In the genomic region with DNA sequence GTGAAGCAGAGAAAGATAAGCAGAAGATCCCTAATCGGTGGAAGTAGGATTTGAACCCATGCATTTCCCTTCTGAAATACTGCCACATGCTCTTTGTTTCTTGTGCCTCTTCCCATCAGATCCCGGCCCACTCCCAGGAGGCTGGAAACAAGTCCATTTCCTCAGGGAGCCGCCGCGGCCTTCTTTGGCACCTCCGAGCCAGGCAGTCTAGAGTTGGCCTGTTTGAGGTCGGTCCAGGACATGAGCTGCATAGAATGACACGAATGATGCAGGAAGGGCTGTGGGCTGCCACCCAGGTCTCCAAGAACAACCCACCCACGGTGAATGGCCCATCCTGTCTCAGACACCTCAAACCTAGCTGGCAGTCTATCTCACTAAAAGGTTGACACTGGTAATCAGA, we compare ENCODE assay signal across 27 mouse cellular contexts. TPM values are rescaled to one million over a fixed set of nuclear protein-coding genes. Genes with fewer than 3 reads are reported as not detected.
DNase-seq lines count a peak whose midpoint lies in the region; ATAC-seq and TF ChIP-seq lines count a peak whose summit lies in the region.
"Had no signal": no experiment of that assay in that cellular context is flagged by ENCODE, and none has a peak within 500 bp of the region (broad histone marks: within the 10 kb centered on the region; RNA-seq: fewer than 3 reads in every experiment).

No protein-coding gene starts in this region.

- H3K36me3 ChIP-seq in forebrain, embryonic 12.5 days (replicated peaks) = no peaks in the 10 kb centered on the region
- peaks cover 8% of the 10 kb centered on the region for H3K36me3 ChIP-seq in forebrain, embryonic 13.5 days (ENCODE audit: poor library complexity, severe bottlenecking)
- peaks cover 15% of the 10 kb centered on the region; the same call in 1 of the 2 replicates for H3K36me3 ChIP-seq in midbrain, embryonic 14.5 days (ENCODE audit: control insufficient read depth, insufficient read depth, low read length)
- H3K36me3 ChIP-seq in midbrain, embryonic 11.5 days (ENCODE audit: control insufficient read depth, insufficient read depth, low read length) = no peaks in the 10 kb centered on the region
- H3K36me3 ChIP-seq in hindbrain, postnatal 0 days (ENCODE audit: insufficient read depth, low read length) = no peaks in the 10 kb centered on the region
- peaks cover 13% of the 10 kb centered on the region; the same call in 1 of the 2 replicates for H3K36me3 ChIP-seq in limb, embryonic 12.5 days
- no peaks in the 10 kb centered on the region for H3K36me3 ChIP-seq in lung, postnatal 0 days (ENCODE audit: insufficient read depth, low read length)

- peaks cover 12% of the 10 kb centered on the region for H3K4me1 ChIP-seq in forebrain, embryonic 12.5 days
- H3K4me1 ChIP-seq in forebrain, embryonic 13.5 days = peaks cover 18% of the 10 kb centered on the region
- peaks cover 8% of the 10 kb centered on the region for H3K4me1 ChIP-seq in midbrain, embryonic 14.5 days (ENCODE audit: control insufficient read depth, insufficient read depth, low read length)
- H3K4me1 ChIP-seq in midbrain, embryonic 11.5 days (ENCODE audit: control insufficient read depth, insufficient read depth, low read length) = peaks cover 7% of the 10 kb centered on the region
- H3K4me1 ChIP-seq in hindbrain, postnatal 0 days (ENCODE audit: insufficient read depth, low read length) = peaks cover 12% of the 10 kb centered on the region
- H3K4me1 ChIP-seq in limb, embryonic 12.5 days (replicated peaks) = peaks cover 18% of the 10 kb centered on the region
- H3K4me1 ChIP-seq in lung, postnatal 0 days (ENCODE audit: insufficient read depth, low read depth, low read length) = no peaks in the 10 kb centered on the region; the same call in 1 of the 2 replicates

- no peak for DNase-seq in midbrain, embryonic 14.5 days
- DNase-seq in midbrain, embryonic 11.5 days (ENCODE audit: low spot score, missing footprints) = no peak
- DNase-seq in hindbrain, postnatal 0 days (ENCODE audit: low spot score) = no peak
- DNase-seq in lung, postnatal 0 days (ENCODE audit: low spot score) = no peak
- DNase-seq: adrenal gland, postnatal 10 days; kidney, postnatal 25 days; lung, adult 18-20 months; lung, postnatal 14 days; retina, postnatal 1 day; right cerebral cortex, postnatal 25 days; spleen, adult 18-20 months; thymus, postnatal 25 days had no signal

- ATAC-seq in forebrain, embryonic 12.5 days (ENCODE audit: low FRiP score) = no peak
- no peak for ATAC-seq in forebrain, embryonic 13.5 days
- ATAC-seq in midbrain, embryonic 14.5 days (ENCODE audit: low FRiP score, low TSS enrichment) = no peak
- ATAC-seq in midbrain, embryonic 11.5 days (ENCODE audit: low FRiP score) = no peak
- ATAC-seq in hindbrain, postnatal 0 days = no peak
- ATAC-seq in limb, embryonic 12.5 days (ENCODE audit: insufficient number of reproducible peaks, insufficient read depth, low FRiP score, low TSS enrichment, low read depth) = no peak
- ATAC-seq in erythroid progenitor cell, adult 5-6 weeks (replicated peaks; ENCODE audit: low FRiP score, poor library complexity, severe bottlenecking) = no peak
- no peak for ATAC-seq in lung, postnatal 0 days
- ATAC-seq: activated CD4-positive, CD25-positive, alpha-beta regulatory T cell, adult 4 months; intestine, postnatal 0 days; liver, embryonic 12.5 days had no signal

- no peak for TF ChIP-seq CTCF in hindbrain, postnatal 0 days (IDR thresholded peaks at IDR 0.05; ENCODE audit: low read depth)
- no peak for TF ChIP-seq CTCF in lung, postnatal 0 days (IDR thresholded peaks at IDR 0.05)

- TF ChIP-seq EP300 in lung, postnatal 0 days (IDR thresholded peaks at IDR 0.05) = no peak

- H3K27me3 ChIP-seq in forebrain, embryonic 12.5 days = peaks cover 51% of the 10 kb centered on the region
- peaks cover 29% of the 10 kb centered on the region for H3K27me3 ChIP-seq in forebrain, embryonic 13.5 days
- peaks cover 14% of the 10 kb centered on the region; the same call in 1 of the 2 replicates for H3K27me3 ChIP-seq in midbrain, embryonic 14.5 days (ENCODE audit: control insufficient read depth, insufficient read depth, low read length)
- H3K27me3 ChIP-seq in midbrain, embryonic 11.5 days (ENCODE audit: control insufficient read depth, insufficient read depth, low read length) = peaks cover 2% of the 10 kb centered on the region; the same call in 1 of the 2 replicates
- no peaks in the 10 kb centered on the region for H3K27me3 ChIP-seq in hindbrain, postnatal 0 days (ENCODE audit: insufficient read depth, low read length)
- peaks cover 42% of the 10 kb centered on the region for H3K27me3 ChIP-seq in limb, embryonic 12.5 days
- peaks cover 10% of the 10 kb centered on the region; the same call in 1 of the 2 replicates for H3K27me3 ChIP-seq in lung, postnatal 0 days (replicated peaks; ENCODE audit: insufficient read depth, low read length)

- WGBS in forebrain, embryonic 12.5 days = 90% methylated on average over 9 of the region's 9 CpGs
- WGBS in forebrain, embryonic 13.5 days = 92% methylated on average over 9 of the region's 9 CpGs
- WGBS in midbrain, embryonic 14.5 days = 92% methylated on average over 9 of the region's 9 CpGs
- 86% methylated on average over 9 of the region's 9 CpGs for WGBS in midbrain, embryonic 11.5 days
- WGBS in hindbrain, postnatal 0 days = 88% methylated on average over 9 of the region's 9 CpGs
- WGBS in limb, embryonic 12.5 days = 90% methylated on average over 9 of the region's 9 CpGs
- WGBS in lung, postnatal 0 days = 74% methylated on average over 9 of the region's 9 CpGs

- H3K9me3 ChIP-seq in forebrain, embryonic 12.5 days = no peaks in the 10 kb centered on the region
- no peaks in the 10 kb centered on the region for H3K9me3 ChIP-seq in forebrain, embryonic 13.5 days (replicated peaks)
- no peaks in the 10 kb centered on the region for H3K9me3 ChIP-seq in midbrain, embryonic 14.5 days (ENCODE audit: control insufficient read depth, low read length)
- no peaks in the 10 kb centered on the region for H3K9me3 ChIP-seq in midbrain, embryonic 11.5 days (ENCODE audit: control insufficient read depth, low read length)
- H3K9me3 ChIP-seq in hindbrain, postnatal 0 days (ENCODE audit: low read length) = no peaks in the 10 kb centered on the region
- no peaks in the 10 kb centered on the region for H3K9me3 ChIP-seq in limb, embryonic 12.5 days
- no peaks in the 10 kb centered on the region for H3K9me3 ChIP-seq in lung, postnatal 0 days (ENCODE audit: low read length)
- H3K9me3 ChIP-seq: embryonic facial prominence, embryonic 10.5 days; forebrain, embryonic 10.5 days; liver, embryonic 12.5 days had no signal

- no peak overlapping the region for H3K9ac ChIP-seq in forebrain, embryonic 12.5 days
- H3K9ac ChIP-seq in forebrain, embryonic 13.5 days = no peak overlapping the region
- H3K9ac ChIP-seq in midbrain, embryonic 14.5 days (replicated peaks; ENCODE audit: low read length) = no peak overlapping the region
- H3K9ac ChIP-seq in midbrain, embryonic 11.5 days (ENCODE audit: low read length) = no peak overlapping the region
- H3K9ac ChIP-seq in hindbrain, postnatal 0 days (replicated peaks; ENCODE audit: low read length) = peak overlapping the region; percentile 65; the same call in 1 of the 2 replicates
- H3K9ac ChIP-seq in limb, embryonic 12.5 days (replicated peaks) = no peak overlapping the region
- H3K9ac ChIP-seq in lung, postnatal 0 days (replicated peaks; ENCODE audit: low read depth) = no peak overlapping the region

- H3K4me2 ChIP-seq in forebrain, embryonic 12.5 days = 0 out of 2 replicates have a peak overlapping the region, but pooled peaks have one; percentile 100
- no peak overlapping the region for H3K4me2 ChIP-seq in forebrain, embryonic 13.5 days
- peak overlapping the region; percentile 96; the same call in 1 of the 2 replicates for H3K4me2 ChIP-seq in midbrain, embryonic 14.5 days (ENCODE audit: low read length)
- no peak overlapping the region for H3K4me2 ChIP-seq in midbrain, embryonic 11.5 days
- peak overlapping the region; percentile 90; the same call in 1 of the 2 replicates for H3K4me2 ChIP-seq in hindbrain, postnatal 0 days (ENCODE audit: low read depth, low read length)
- 0 out of 2 replicates have a peak overlapping the region, but pooled peaks have one; percentile 94 for H3K4me2 ChIP-seq in limb, embryonic 12.5 days
- H3K4me2 ChIP-seq in lung, postnatal 0 days (replicated peaks; ENCODE audit: low read depth, low read length) = no peak overlapping the region

- no peak overlapping the region for H3K27ac ChIP-seq in forebrain, embryonic 12.5 days
- H3K27ac ChIP-seq in forebrain, embryonic 13.5 days = no peak overlapping the region
- H3K27ac ChIP-seq in midbrain, embryonic 14.5 days (replicated peaks; ENCODE audit: low read depth, low read length) = no peak overlapping the region
- H3K27ac ChIP-seq in midbrain, embryonic 11.5 days (ENCODE audit: low read depth, low read length) = no peak overlapping the region
- H3K27ac ChIP-seq in hindbrain, postnatal 0 days = no peak overlapping the region
- H3K27ac ChIP-seq in limb, embryonic 12.5 days = no peak overlapping the region
- no peak overlapping the region for H3K27ac ChIP-seq in lung, postnatal 0 days (ENCODE audit: low read length)
- H3K27ac ChIP-seq: layer of hippocampus, adult 2 months; liver, embryonic 12.5 days had no signal

- H3K4me3 ChIP-seq in forebrain, embryonic 12.5 days (replicated peaks) = no peak overlapping the region
- H3K4me3 ChIP-seq in forebrain, embryonic 13.5 days = no peak overlapping the region
- no peak overlapping the region for H3K4me3 ChIP-seq in midbrain, embryonic 14.5 days (replicated peaks; ENCODE audit: low read depth, low read length)
- no peak overlapping the region for H3K4me3 ChIP-seq in midbrain, embryonic 11.5 days (ENCODE audit: low read depth, low read length)
- H3K4me3 ChIP-seq in hindbrain, postnatal 0 days (ENCODE audit: low read length) = no peak overlapping the region
- H3K4me3 ChIP-seq in limb, embryonic 12.5 days (replicated peaks) = no peak overlapping the region
- H3K4me3 ChIP-seq in lung, postnatal 0 days (ENCODE audit: low read depth, low read length) = no peak overlapping the region

RNA-seq across cellular contexts. Expression of a gene that starts 1.0 kb away (rescaled TPM):
- 0.19 TPM in 1 of 2 replicates, not detected in the other for polyA plus RNA-seq in forebrain, embryonic 12.5 days (2016; fragmentation: Nextera tagmentation; extraction: Ambion mirVana)
- polyA plus RNA-seq in forebrain, embryonic 13.5 days (2015; fragmentation: Nextera tagmentation; extraction: Ambion mirVana) = 0.18 and 0.39 TPM in 2 replicates
- polyA plus RNA-seq in midbrain, embryonic 14.5 days (2014; fragmentation: Nextera tagmentation; extraction: Ambion mirVana) = 0.29 and 1.3 TPM in 2 replicates
- polyA plus RNA-seq in midbrain, embryonic 11.5 days (2014; fragmentation: Nextera tagmentation; extraction: Ambion mirVana) = 0.25 and 0.49 TPM in 2 replicates
- total RNA-seq in hindbrain, postnatal 0 days (2014; rRNA removed) = 0.21 and 0.83 TPM in 2 replicates
- polyA plus RNA-seq in hindbrain, postnatal 0 days (2015; fragmentation: Nextera tagmentation; extraction: Ambion mirVana) = 0.73 and 0.76 TPM in 2 replicates
- 0.55 TPM in 1 of 2 replicates, not detected in the other for polyA plus RNA-seq in limb, embryonic 12.5 days (2016; fragmentation: Nextera tagmentation; extraction: Ambion mirVana)
- total RNA-seq in erythroid progenitor cell, adult 5-6 weeks (2015; ENCODE audit: low replicate concordance) = not detected in 2 replicates
- total RNA-seq in erythroid progenitor cell, adult 5-6 weeks (2017; ENCODE audit: low replicate concordance) = 0.90 TPM in 1 of 2 replicates, not detected in the other
- not detected in 2 replicates for polyA plus RNA-seq in lung, postnatal 0 days (2015; fragmentation: Nextera tagmentation; extraction: Ambion mirVana)
- total RNA-seq: adrenal gland, postnatal 10 days; common myeloid progenitor, adult 5-6 weeks; gastrocnemius, adult 8-10 months; megakaryocyte progenitor cell, adult 5-6 weeks had no signal
- polyA plus RNA-seq: activated CD4-positive, CD25-positive, alpha-beta regulatory T cell, adult 4 months; gonadal fat pad, adult 2 months; heart, postnatal 0 days; liver, embryonic 12.5 days had no signal

RNA-seq across cellular contexts. Expression of a gene that starts 1.9 kb away (rescaled TPM):
- 2.6 and 3.1 TPM in 2 replicates for polyA plus RNA-seq in forebrain, embryonic 12.5 days (2016; fragmentation: Nextera tagmentation; extraction: Ambion mirVana)
- 1.7 and 3.4 TPM in 2 replicates for polyA plus RNA-seq in forebrain, embryonic 13.5 days (2015; fragmentation: Nextera tagmentation; extraction: Ambion mirVana)
- 7.1 and 11.5 TPM in 2 replicates for polyA plus RNA-seq in midbrain, embryonic 14.5 days (2014; fragmentation: Nextera tagmentation; extraction: Ambion mirVana)
- polyA plus RNA-seq in midbrain, embryonic 11.5 days (2014; fragmentation: Nextera tagmentation; extraction: Ambion mirVana) = 2.0 and 2.1 TPM in 2 replicates
- total RNA-seq in hindbrain, postnatal 0 days (2014; rRNA removed) = 15.1 and 35.0 TPM in 2 replicates
- 16.7 and 19.1 TPM in 2 replicates for polyA plus RNA-seq in hindbrain, postnatal 0 days (2015; fragmentation: Nextera tagmentation; extraction: Ambion mirVana)
- 3.9 and 5.4 TPM in 2 replicates for polyA plus RNA-seq in limb, embryonic 12.5 days (2016; fragmentation: Nextera tagmentation; extraction: Ambion mirVana)
- total RNA-seq in erythroid progenitor cell, adult 5-6 weeks (2015; ENCODE audit: low replicate concordance) = not detected in 2 replicates
- total RNA-seq in erythroid progenitor cell, adult 5-6 weeks (2017; ENCODE audit: low replicate concordance) = not detected in 2 replicates
- polyA plus RNA-seq in lung, postnatal 0 days (2015; fragmentation: Nextera tagmentation; extraction: Ambion mirVana) = not detected in 2 replicates
- total RNA-seq: adrenal gland, postnatal 10 days; common myeloid progenitor, adult 5-6 weeks; gastrocnemius, adult 8-10 months; megakaryocyte progenitor cell, adult 5-6 weeks had no signal
- polyA plus RNA-seq: activated CD4-positive, CD25-positive, alpha-beta regulatory T cell, adult 4 months; heart, postnatal 0 days; intestine, postnatal 0 days; liver, embryonic 12.5 days had no signal

RNA-seq across cellular contexts. Expression of a gene that starts 5.9 kb away (rescaled TPM):
- polyA plus RNA-seq in forebrain, embryonic 12.5 days (2016; fragmentation: Nextera tagmentation; extraction: Ambion mirVana) = 106 and 110 TPM in 2 replicates
- 127 and 129 TPM in 2 replicates for polyA plus RNA-seq in forebrain, embryonic 13.5 days (2015; fragmentation: Nextera tagmentation; extraction: Ambion mirVana)
- polyA plus RNA-seq in midbrain, embryonic 14.5 days (2014; fragmentation: Nextera tagmentation; extraction: Ambion mirVana) = 138 and 165 TPM in 2 replicates
- polyA plus RNA-seq in midbrain, embryonic 11.5 days (2014; fragmentation: Nextera tagmentation; extraction: Ambion mirVana) = 103 and 110 TPM in 2 replicates
- 64.1 and 70.8 TPM in 2 replicates for total RNA-seq in hindbrain, postnatal 0 days (2014; rRNA removed)
- polyA plus RNA-seq in hindbrain, postnatal 0 days (2015; fragmentation: Nextera tagmentation; extraction: Ambion mirVana) = 139 and 146 TPM in 2 replicates
- 99.3 and 99.7 TPM in 2 replicates for polyA plus RNA-seq in limb, embryonic 12.5 days (2016; fragmentation: Nextera tagmentation; extraction: Ambion mirVana)
- 33.9 and 45.3 TPM in 2 replicates for total RNA-seq in erythroid progenitor cell, adult 5-6 weeks (2015; ENCODE audit: low replicate concordance)
- total RNA-seq in erythroid progenitor cell, adult 5-6 weeks (2017; ENCODE audit: low replicate concordance) = 11.8 and 21.1 TPM in 2 replicates
- 103 and 112 TPM in 2 replicates for polyA plus RNA-seq in lung, postnatal 0 days (2015; fragmentation: Nextera tagmentation; extraction: Ambion mirVana)

RNA-seq across cellular contexts. Expression of a gene that starts 10.4 kb away (rescaled TPM):
- 15.1 and 17.0 TPM in 2 replicates for polyA plus RNA-seq in forebrain, embryonic 12.5 days (2016; fragmentation: Nextera tagmentation; extraction: Ambion mirVana)
- polyA plus RNA-seq in forebrain, embryonic 13.5 days (2015; fragmentation: Nextera tagmentation; extraction: Ambion mirVana) = 14.5 and 16.5 TPM in 2 replicates
- polyA plus RNA-seq in midbrain, embryonic 14.5 days (2014; fragmentation: Nextera tagmentation; extraction: Ambion mirVana) = 20.1 and 24.8 TPM in 2 replicates
- polyA plus RNA-seq in midbrain, embryonic 11.5 days (2014; fragmentation: Nextera tagmentation; extraction: Ambion mirVana) = 13.2 and 13.6 TPM in 2 replicates
- total RNA-seq in hindbrain, postnatal 0 days (2014; rRNA removed) = 66.9 and 75.7 TPM in 2 replicates
- 45.6 and 47.5 TPM in 2 replicates for polyA plus RNA-seq in hindbrain, postnatal 0 days (2015; fragmentation: Nextera tagmentation; extraction: Ambion mirVana)
- polyA plus RNA-seq in limb, embryonic 12.5 days (2016; fragmentation: Nextera tagmentation; extraction: Ambion mirVana) = 29.8 and 29.9 TPM in 2 replicates
- total RNA-seq in erythroid progenitor cell, adult 5-6 weeks (2015; ENCODE audit: low replicate concordance) = 2.9 and 3.8 TPM in 2 replicates
- 2.3 and 2.4 TPM in 2 replicates for total RNA-seq in erythroid progenitor cell, adult 5-6 weeks (2017; ENCODE audit: low replicate concordance)
- 32.0 and 38.9 TPM in 2 replicates for polyA plus RNA-seq in lung, postnatal 0 days (2015; fragmentation: Nextera tagmentation; extraction: Ambion mirVana)

RNA-seq across cellular contexts. Expression of a gene that starts 23.0 kb away (rescaled TPM):
- polyA plus RNA-seq in forebrain, embryonic 12.5 days (2016; fragmentation: Nextera tagmentation; extraction: Ambion mirVana) = 11.6 and 11.7 TPM in 2 replicates
- 10.0 and 10.8 TPM in 2 replicates for polyA plus RNA-seq in forebrain, embryonic 13.5 days (2015; fragmentation: Nextera tagmentation; extraction: Ambion mirVana)
- polyA plus RNA-seq in midbrain, embryonic 14.5 days (2014; fragmentation: Nextera tagmentation; extraction: Ambion mirVana) = 7.6 and 10.2 TPM in 2 replicates
- polyA plus RNA-seq in midbrain, embryonic 11.5 days (2014; fragmentation: Nextera tagmentation; extraction: Ambion mirVana) = 3.4 and 4.5 TPM in 2 replicates
- 87.0 and 114 TPM in 2 replicates for total RNA-seq in hindbrain, postnatal 0 days (2014; rRNA removed)
- 39.5 and 40.9 TPM in 2 replicates for polyA plus RNA-seq in hindbrain, postnatal 0 days (2015; fragmentation: Nextera tagmentation; extraction: Ambion mirVana)
- 23.4 and 23.7 TPM in 2 replicates for polyA plus RNA-seq in limb, embryonic 12.5 days (2016; fragmentation: Nextera tagmentation; extraction: Ambion mirVana)
- total RNA-seq in erythroid progenitor cell, adult 5-6 weeks (2015; ENCODE audit: low replicate concordance) = not detected in 2 replicates
- total RNA-seq in erythroid progenitor cell, adult 5-6 weeks (2017; ENCODE audit: low replicate concordance) = 0.64 and 3.9 TPM in 2 replicates
- 13.4 and 14.4 TPM in 2 replicates for polyA plus RNA-seq in lung, postnatal 0 days (2015; fragmentation: Nextera tagmentation; extraction: Ambion mirVana)

Comparison
In these comparisons a context has a peak if more than half of its experiments do, and no peak if none do; other contexts are left out.
1. H3K4me2 ChIP-seq: peak in forebrain, embryonic 12.5 days (single experiment), midbrain, embryonic 14.5 days (single experiment), hindbrain, postnatal 0 days (single experiment) and limb, embryonic 12.5 days (single experiment); none in forebrain, embryonic 13.5 days (single experiment), midbrain, embryonic 11.5 days (single experiment) and lung, postnatal 0 days (single experiment).